11 mouse cellular contexts compared by ENCODE assay signal in the genomic region with DNA sequence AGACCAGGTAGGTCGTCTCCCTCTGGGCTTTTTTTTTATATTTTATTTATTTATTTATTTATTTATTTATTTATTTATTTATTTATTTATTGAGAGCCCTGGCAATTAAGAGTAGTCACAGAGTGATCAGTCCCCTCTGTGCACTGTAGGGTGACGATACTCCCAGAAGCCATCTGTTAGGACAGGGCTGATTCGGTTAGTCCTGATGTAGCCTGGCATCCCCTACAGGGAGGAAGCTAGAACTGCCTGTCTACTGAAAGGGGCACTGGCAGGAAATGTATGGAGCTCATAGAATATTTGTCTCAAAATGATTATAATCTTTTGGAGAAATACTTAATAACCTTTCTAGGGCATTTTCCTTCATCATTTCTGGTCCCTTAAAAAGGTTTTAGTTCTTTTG.
DNase-seq lines count a peak whose midpoint lies in the region; ATAC-seq and TF ChIP-seq lines count a peak whose summit lies in the region.
"Had no signal": no experiment of that assay in that cellular context is flagged by ENCODE, and none has a peak within 500 bp of the region (broad histone marks: within the 10 kb centered on the region; RNA-seq: fewer than 3 reads in every experiment).

No protein-coding gene starts in this region.

- no peak for TF ChIP-seq POLR2A in MEL (IDR thresholded peaks at IDR 0.05; ENCODE audit: control insufficient read depth in 1 of 2, insufficient read depth in 1 of 2, low read depth in 1 of 2, low read length in 2 of 2, poor library complexity in 1 of 2)

- H3K36me3 ChIP-seq in forebrain, embryonic 12.5 days (replicated peaks) = no peaks in the 10 kb centered on the region
- no peaks in the 10 kb centered on the region for H3K36me3 ChIP-seq in forebrain, embryonic 13.5 days (ENCODE audit: poor library complexity, severe bottlenecking)
- no peaks in the 10 kb centered on the region for H3K36me3 ChIP-seq in limb, embryonic 12.5 days
- H3K36me3 ChIP-seq in limb, embryonic 10.5 days = no peaks in the 10 kb centered on the region
- H3K36me3 ChIP-seq in MEL (ENCODE audit: control insufficient read depth in 1 of 2, insufficient read depth in 2 of 2, low read length in 2 of 2) = peaks cover 0 to 10% of the 10 kb centered on the region in 2 experiments; a peak in 2 of 4 replicates

- H3K79me2 ChIP-seq in MEL (ENCODE audit: control insufficient read depth, insufficient read depth, low read length, poor library complexity) = no peaks in the 10 kb centered on the region

- 88% methylated on average over 3 of the region's 3 CpGs for WGBS in forebrain, embryonic 12.5 days
- WGBS in forebrain, embryonic 13.5 days = 68% methylated on average over 3 of the region's 3 CpGs
- WGBS in limb, embryonic 12.5 days = 82% methylated on average over 3 of the region's 3 CpGs
- WGBS in limb, embryonic 10.5 days = 83% methylated on average over 3 of the region's 3 CpGs

- TF ChIP-seq RAD21 in MEL (IDR thresholded peaks at IDR 0.05; ENCODE audit: low read depth, low read length) = peak; percentile 5

- H3K9me3 ChIP-seq in forebrain, embryonic 12.5 days = no peaks in the 10 kb centered on the region
- H3K9me3 ChIP-seq in forebrain, embryonic 13.5 days (replicated peaks) = no peaks in the 10 kb centered on the region
- H3K9me3 ChIP-seq in limb, embryonic 12.5 days = no peaks in the 10 kb centered on the region
- H3K9me3 ChIP-seq in limb, embryonic 10.5 days (replicated peaks) = no peaks in the 10 kb centered on the region
- H3K9me3 ChIP-seq in MEL (replicated peaks; ENCODE audit: insufficient read depth, low read length) = no peaks in the 10 kb centered on the region

- peak; percentile 60; the same call in 1 of the 2 replicates for ATAC-seq in forebrain, embryonic 12.5 days (ENCODE audit: low FRiP score)
- no peak for ATAC-seq in forebrain, embryonic 13.5 days
- 0 out of 2 replicates have a peak, but pooled peaks have one; percentile 60 for ATAC-seq in limb, embryonic 12.5 days (ENCODE audit: insufficient number of reproducible peaks, insufficient read depth, low FRiP score, low TSS enrichment, low read depth)

- no peak overlapping the region for H3K4me3 ChIP-seq in forebrain, embryonic 12.5 days (replicated peaks)
- no peak overlapping the region for H3K4me3 ChIP-seq in forebrain, embryonic 13.5 days
- H3K4me3 ChIP-seq in limb, embryonic 12.5 days (replicated peaks) = no peak overlapping the region
- H3K4me3 ChIP-seq in limb, embryonic 10.5 days = no peak overlapping the region
- no peak overlapping the region for H3K4me3 ChIP-seq in MEL (ENCODE audit: control insufficient read depth in 1 of 2, insufficient read depth in 1 of 2, low read depth in 2 of 2, low read length in 2 of 2)

- no peak for TF ChIP-seq EP300 in MEL (IDR thresholded peaks at IDR 0.05; ENCODE audit: low read depth in 1 of 2, low read length in 2 of 2)

- H3K9ac ChIP-seq in forebrain, embryonic 12.5 days = no peak overlapping the region
- H3K9ac ChIP-seq in forebrain, embryonic 13.5 days = no peak overlapping the region
- no peak overlapping the region for H3K9ac ChIP-seq in limb, embryonic 12.5 days (replicated peaks)
- no peak overlapping the region for H3K9ac ChIP-seq in MEL (ENCODE audit: control insufficient read depth, low read depth, low read length, poor library complexity, severe bottlenecking)

- no peaks in the 10 kb centered on the region for H3K27me3 ChIP-seq in forebrain, embryonic 12.5 days
- no peaks in the 10 kb centered on the region for H3K27me3 ChIP-seq in forebrain, embryonic 13.5 days
- H3K27me3 ChIP-seq in limb, embryonic 12.5 days = no peaks in the 10 kb centered on the region
- no peaks in the 10 kb centered on the region for H3K27me3 ChIP-seq in limb, embryonic 10.5 days (ENCODE audit: low read depth, poor library complexity, severe bottlenecking)
- H3K27me3 ChIP-seq in MEL (ENCODE audit: control insufficient read depth in 1 of 2, insufficient read depth in 2 of 2, low read length in 2 of 2) = no peaks in the 10 kb centered on the region

- TF ChIP-seq CTCF in MEL (IDR thresholded peaks at IDR 0.05 in 2 of 3, conservative IDR thresholded peaks at IDR 0.05 in 1 of 3; ENCODE audit: control insufficient read depth in 1 of 3, insufficient read depth in 1 of 3, low read depth in 2 of 3, low read length in 3 of 3, poor library complexity in 1 of 3, severe bottlenecking in 1 of 3) = peak in 2 of 3 experiments; percentile 2 to 13; a peak in 2 of 6 replicates

- no peak for DNase-seq in limb, embryonic 10.5 days (ENCODE audit: low spot score)
- DNase-seq in MEL (ENCODE audit: low read depth, low spot score) = peak; percentile 26
- peak; percentile 39 for DNase-seq in induced T-regulatory cell, adult 2 months (ENCODE audit: low read depth)
- no peak for DNase-seq in urinary bladder, postnatal 36 days (ENCODE audit: low spot score in 2 of 2)
- no peak for DNase-seq in testis, postnatal 10 days (ENCODE audit: low spot score)
- DNase-seq: adrenal gland, adult 8-10 months; gastrocnemius, postnatal 25 days; kidney, postnatal 10 days had no signal

- H3K4me2 ChIP-seq in forebrain, embryonic 12.5 days = no peak overlapping the region
- no peak overlapping the region for H3K4me2 ChIP-seq in forebrain, embryonic 13.5 days
- H3K4me2 ChIP-seq in limb, embryonic 12.5 days = no peak overlapping the region

- no peak overlapping the region for H3K27ac ChIP-seq in forebrain, embryonic 12.5 days
- H3K27ac ChIP-seq in forebrain, embryonic 13.5 days = no peak overlapping the region
- H3K27ac ChIP-seq in limb, embryonic 12.5 days = no peak overlapping the region
- H3K27ac ChIP-seq in limb, embryonic 10.5 days = no peak overlapping the region
- no peak overlapping the region for H3K27ac ChIP-seq in MEL (ENCODE audit: control insufficient read depth, low read depth, low read length)

- peaks cover 19% of the 10 kb centered on the region for H3K4me1 ChIP-seq in forebrain, embryonic 12.5 days
- H3K4me1 ChIP-seq in forebrain, embryonic 13.5 days = peaks cover 27% of the 10 kb centered on the region
- no peaks in the 10 kb centered on the region for H3K4me1 ChIP-seq in limb, embryonic 12.5 days (replicated peaks)
- peaks cover 10% of the 10 kb centered on the region for H3K4me1 ChIP-seq in limb, embryonic 10.5 days
- H3K4me1 ChIP-seq in MEL (ENCODE audit: control insufficient read depth in 1 of 2, insufficient read depth in 2 of 2, low read length in 2 of 2) = peaks cover 0 to 2% of the 10 kb centered on the region in 2 experiments; a peak in 2 of 4 replicates

TF ChIP-seq in MEL, 35 proteins besides CTCF, POLR2A, EP300 and RAD21:
- TF ChIP-seq ETS1 (IDR thresholded peaks at IDR 0.05; ENCODE audit: low read depth, low read length) = no peak
- TF ChIP-seq MYB (IDR thresholded peaks at IDR 0.05; ENCODE audit: low read depth, low read length) = no peak
- no peak for TF ChIP-seq UBTF (IDR thresholded peaks at IDR 0.05; ENCODE audit: borderline replicate concordance, insufficient read depth, low read depth, low read length)
- TF ChIP-seq SMC3 (IDR thresholded peaks at IDR 0.05; ENCODE audit: low read depth, low read length) = no peak
- TF ChIP-seq USF2 (IDR thresholded peaks at IDR 0.05; ENCODE audit: borderline replicate concordance in 1 of 2, insufficient read depth in 1 of 2, low read depth in 1 of 2, low read length in 2 of 2) = no peak

Comparison
In these comparisons a context has a peak if more than half of its experiments do, and no peak if none do; other contexts are left out.
1. DNase-seq: peak in MEL (single experiment) and induced T-regulatory cell, adult 2 months (single experiment); none in limb, embryonic 10.5 days (single experiment), urinary bladder, postnatal 36 days (0 of 2) and testis, postnatal 10 days (single experiment).